Mouse (Mus musculus) liver, postnatal 0 days (tissue): Measurements from ENCODE around the gene Triobp.

ENCODE experiments used
- CTCF ChIP-seq: sonication (generic); IDR thresholded peaks from 2 replicates; pipeline ENCODE4 v1.5.1; 2016; ENCODE audit warnings: antibody characterized with exemption, low read depth
- EP300 ChIP-seq: IDR thresholded peaks from 2 replicates; pipeline ENCODE4 v1.6.1; 2016; ENCODE audit warnings: antibody characterized with exemption, low read depth, mild to moderate bottlenecking

- TF ChIP-seq CTCF: no peak
- no peak for TF ChIP-seq EP300
Measured at GRCm38 (mm10) chr15:79023366-79023765, 75.8 kb downstream of the Triobp start.
